Mouse (Mus musculus): Measurements from ENCODE around the gene Olfr826. TPM values are rescaled to one million over a fixed set of nuclear protein-coding genes. Genes with fewer than 3 reads are reported as not detected.

Gene Olfr826
- total RNA-seq (2023) = not detected

DNA sequence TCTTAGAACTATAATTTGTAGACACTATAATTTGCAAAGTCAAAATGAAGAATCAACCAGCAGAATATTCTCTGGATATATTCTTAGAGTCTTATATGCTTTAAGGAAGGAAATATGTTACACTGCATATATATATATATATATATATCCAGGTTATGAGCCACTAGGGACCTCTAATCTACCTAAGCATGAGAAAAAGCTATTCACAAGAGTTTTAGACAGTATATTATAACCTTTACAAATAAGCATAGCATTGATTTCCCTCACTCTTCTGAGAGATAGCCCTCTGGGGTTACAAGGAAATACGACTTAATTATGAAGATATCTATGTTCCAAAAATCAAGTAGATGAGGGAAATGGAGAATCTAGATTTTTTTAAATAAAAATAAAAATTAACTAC, at the start of gene Olfr826:
TSS of gene Olfr826 (minus strand) at position 101 of the 400 bp plus-strand sequence.

GRCm38 (mm10) chr10:130214303-130214702, 30.3 kb upstream of the Olfr826 start, which contains the start of gene Olfr827:
Gene Olfr827, minus strand, starts transcription at chr10:130214403.

GRCm38 (mm10) chr10:130166666-130167065, 17.3 kb downstream of the Olfr826 start, which contains the start of gene Olfr825:
Gene Olfr825, minus strand, starts transcription at chr10:130166766.

GRCm38 (mm10) chr10:130129900-130130299, 54.1 kb downstream of the Olfr826 start, which contains the start of gene Olfr824:
Gene Olfr824, minus strand, starts transcription at chr10:130130000.

Other genes with a start within 250 kb of the Olfr826 start
- gene Olfr818, start 235.1 kb downstream of the Olfr826 start, total RNA-seq (2023) = not detected
- not detected for gene Olfr819, start 216.9 kb downstream of the Olfr826 start, total RNA-seq (2023)
- gene Olfr247, start 208.0 kb downstream of the Olfr826 start, total RNA-seq (2023) = not detected
- gene Gm10310, start 199.1 kb downstream of the Olfr826 start, total RNA-seq (2023) = not detected
- not detected for gene Olfr820, start 171.6 kb downstream of the Olfr826 start, total RNA-seq (2023)
- gene Olfr821, start 153.8 kb downstream of the Olfr826 start, total RNA-seq (2023) = not detected
- gene Olfr822, start 113.0 kb downstream of the Olfr826 start, total RNA-seq (2023) = not detected
- not detected for gene Olfr823, start 68.8 kb downstream of the Olfr826 start, total RNA-seq (2023)
- gene Olfr824, start 54.2 kb downstream of the Olfr826 start, total RNA-seq (2023) = not detected
- gene Olfr825, start 17.4 kb downstream of the Olfr826 start, total RNA-seq (2023) = not detected
- gene Olfr827, start 30.2 kb upstream of the Olfr826 start, total RNA-seq (2023) = not detected
- gene Neurod4, start 96.1 kb upstream of the Olfr826 start, total RNA-seq (2023) = under 1 TPM in 1 of 2 experiments, not detected in 1; 0.33 TPM
- 10 to 100 TPM; 96.6 to 96.8 TPM for gene Tespa1, start 138.7 kb upstream of the Olfr826 start, total RNA-seq (2023)
- gene Vmn2r84, start 210.1 kb upstream of the Olfr826 start, total RNA-seq (2023) = not detected
- not detected for gene Vmn2r85, start 245.5 kb upstream of the Olfr826 start, total RNA-seq (2023)